Comparison of ENCODE assay signal across 30 mouse cellular contexts in the genomic region with DNA sequence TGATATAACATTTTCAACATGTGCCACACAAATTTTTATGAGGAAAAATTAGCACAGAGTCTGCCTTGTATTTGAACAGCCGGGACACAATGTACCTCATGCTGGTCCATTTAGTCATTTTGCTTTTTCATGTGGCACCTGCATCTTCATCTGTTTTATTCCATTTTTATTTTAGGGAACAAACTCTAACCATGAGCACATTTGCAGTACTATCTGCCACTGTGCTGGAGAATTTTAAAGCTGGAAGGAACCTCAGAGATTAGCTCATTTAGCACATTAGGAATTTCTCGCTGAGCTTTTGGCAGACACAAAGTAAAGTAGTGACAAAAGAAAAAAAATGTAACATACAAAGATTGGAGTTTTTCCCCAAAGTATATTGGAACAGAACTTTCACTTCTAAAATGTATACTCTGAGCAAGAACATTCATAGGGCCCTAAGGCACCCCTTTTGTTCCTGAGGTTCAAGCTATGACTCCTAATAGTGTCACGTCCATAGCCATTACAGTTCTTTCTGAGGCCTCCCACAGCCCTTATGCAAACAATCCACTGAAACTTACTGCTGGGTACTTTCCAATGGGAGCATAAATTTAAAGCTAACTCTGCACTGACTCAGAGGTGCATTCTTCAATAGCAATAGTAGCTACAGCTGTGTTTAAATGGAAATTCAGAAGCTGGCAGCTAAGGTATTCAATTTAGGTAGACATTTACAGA.
DNase-seq lines count a peak whose midpoint lies in the region; ATAC-seq and TF ChIP-seq lines count a peak whose summit lies in the region.
"Had no signal": no experiment of that assay in that cellular context is flagged by ENCODE, and none has a peak within 500 bp of the region (broad histone marks: within the 10 kb centered on the region; RNA-seq: fewer than 3 reads in every experiment).

No protein-coding gene starts in this region.

- DNase-seq in frontal cortex, postnatal 25 days (ENCODE audit: low spot score in 2 of 2) = no peak
- DNase-seq in layer of hippocampus, adult 2 months (ENCODE audit: low spot score in 2 of 2) = peak; percentile 17 to 69
- DNase-seq in layer of hippocampus, postnatal 25 days (ENCODE audit: extremely low spot score in 1 of 2, low spot score in 1 of 2) = no peak
- DNase-seq in brain, adult 2 months (ENCODE audit: low read depth, low spot score) = peak; percentile 81
- DNase-seq in left cerebral cortex, postnatal 14 days (ENCODE audit: low spot score in 2 of 2) = peak; percentile 5 to 26
- DNase-seq in ovary, postnatal 10 days (ENCODE audit: low spot score) = no peak
- DNase-seq: adrenal gland, postnatal 10 days; cerebellum, adult 11-12 months; cerebellum, adult 9-11 months; embryo, embryonic 11 days; gastrocnemius, postnatal 14 days; heart, postnatal 14 days; kidney, adult 2 months; kidney, postnatal 10 days; liver; lung, adult 2 months; lung, postnatal 14 days; midbrain, embryonic 14.5 days; thymus, postnatal 14 days had no signal

- H3K27ac ChIP-seq in layer of hippocampus, adult 2 months = peak overlapping the region; percentile 84
- H3K27ac ChIP-seq: embryonic facial prominence, embryonic 12.5 days; forebrain, embryonic 10.5 days; hindbrain, postnatal 0 days; intestine, embryonic 15.5 days; liver, embryonic 14.5 days; neural tube, embryonic 15.5 days; stomach, embryonic 15.5 days had no signal

- TF ChIP-seq CTCF in layer of hippocampus, adult 2 months (conservative IDR thresholded peaks at IDR 0.05) = no peak

- intact Hi-C loops in left cerebral cortex, postnatal 14 days (cut with DNase I) = no loop called here

- H3K4me3 ChIP-seq in layer of hippocampus, adult 2 months = no peak overlapping the region
- H3K4me3 ChIP-seq: embryonic facial prominence, embryonic 12.5 days; forebrain, embryonic 10.5 days; intestine, embryonic 15.5 days; neural tube, embryonic 15.5 days; stomach, embryonic 15.5 days had no signal

- ATAC-seq in frontal cortex, adult (ENCODE audit: low TSS enrichment) = peak; percentile 97
- no peak for ATAC-seq in erythroblast, adult 5-6 weeks (replicated peaks; ENCODE audit: low FRiP score, poor library complexity, severe bottlenecking)
- ATAC-seq: forebrain, embryonic 16.5 days; hindbrain, postnatal 0 days; intestine, embryonic 15.5 days; Patski had no signal

Comparison
In these comparisons a context has a peak if more than half of its experiments do, and no peak if none do; other contexts are left out.
1. DNase-seq: peak in layer of hippocampus, adult 2 months (2 of 2), brain, adult 2 months (single experiment) and left cerebral cortex, postnatal 14 days (2 of 2); none in frontal cortex, postnatal 25 days (0 of 2), layer of hippocampus, postnatal 25 days (0 of 2) and ovary, postnatal 10 days (single experiment).